16 mouse cellular contexts compared by ENCODE assay signal in genomic region chr14:121248346-121248745, GRCm38 (mm10).
A peak's percentile ranks its signal among the peaks of the same experiment; 100 is the strongest.
DNase-seq lines count a peak whose midpoint lies in the region; ATAC-seq lines count a peak whose summit lies in the region.
"Had no signal": no experiment of that assay in that cellular context is flagged by ENCODE, and none has a peak within 500 bp of the region (broad histone marks: within the 10 kb centered on the region; RNA-seq: fewer than 3 reads in every experiment).

No protein-coding gene starts in this region.

- H3K27me3 ChIP-seq in heart, embryonic 10.5 days (ENCODE audit: insufficient read depth, poor library complexity, severe bottlenecking) = no peaks in the 10 kb centered on the region
- H3K27me3 ChIP-seq in neural tube, embryonic 14.5 days (ENCODE audit: control insufficient read depth, insufficient read depth, low read length) = no peaks in the 10 kb centered on the region
- H3K27me3 ChIP-seq in neural tube, embryonic 15.5 days (replicated peaks) = no peaks in the 10 kb centered on the region
- H3K27me3 ChIP-seq: liver, embryonic 13.5 days had no signal

- H3K27ac ChIP-seq in heart, embryonic 10.5 days = peak overlapping the region; percentile 22; the same call in 1 of the 2 replicates
- 0 out of 2 replicates have a peak overlapping the region, but pooled peaks have one; percentile 16 for H3K27ac ChIP-seq in neural tube, embryonic 14.5 days (ENCODE audit: low read depth, low read length)
- no peak overlapping the region for H3K27ac ChIP-seq in neural tube, embryonic 15.5 days (replicated peaks)
- H3K27ac ChIP-seq: hindbrain, postnatal 0 days; liver, embryonic 13.5 days had no signal

- no peak overlapping the region for H3K9ac ChIP-seq in neural tube, embryonic 14.5 days (replicated peaks; ENCODE audit: low read depth, low read length)
- no peak overlapping the region for H3K9ac ChIP-seq in neural tube, embryonic 15.5 days (replicated peaks)
- H3K9ac ChIP-seq: liver, embryonic 13.5 days had no signal

- H3K4me2 ChIP-seq in neural tube, embryonic 14.5 days (ENCODE audit: low read depth, low read length) = no peak overlapping the region
- H3K4me2 ChIP-seq in neural tube, embryonic 15.5 days = no peak overlapping the region
- H3K4me2 ChIP-seq: liver, embryonic 13.5 days had no signal

- no peak for ATAC-seq in neural tube, embryonic 14.5 days (ENCODE audit: low read depth)
- no peak for ATAC-seq in neural tube, embryonic 15.5 days (ENCODE audit: low FRiP score)
- ATAC-seq: hindbrain, postnatal 0 days had no signal

- 81% methylated on average over 5 of the region's 5 CpGs for WGBS in heart, embryonic 10.5 days
- WGBS in neural tube, embryonic 14.5 days = 92% methylated on average over 5 of the region's 5 CpGs
- 90% methylated on average over 5 of the region's 5 CpGs for WGBS in neural tube, embryonic 15.5 days

- peaks cover 48% of the 10 kb centered on the region for H3K36me3 ChIP-seq in heart, embryonic 10.5 days
- peaks cover 4% of the 10 kb centered on the region for H3K36me3 ChIP-seq in neural tube, embryonic 14.5 days (ENCODE audit: control insufficient read depth, insufficient read depth, low read length)
- peaks cover 18% of the 10 kb centered on the region for H3K36me3 ChIP-seq in neural tube, embryonic 15.5 days

- peaks cover 51% of the 10 kb centered on the region for H3K4me1 ChIP-seq in heart, embryonic 10.5 days
- no peaks in the 10 kb centered on the region for H3K4me1 ChIP-seq in neural tube, embryonic 14.5 days (ENCODE audit: control insufficient read depth, insufficient read depth, low read length)
- peaks cover 18% of the 10 kb centered on the region for H3K4me1 ChIP-seq in neural tube, embryonic 15.5 days

- DNase-seq in heart, embryonic 10.5 days (ENCODE audit: low spot score) = no peak
- no peak for DNase-seq in heart, adult 9 months (ENCODE audit: low spot score in 2 of 2)
- peak; percentile 40 for DNase-seq in fibroblast of lung, adult 2 months (ENCODE audit: low read depth)
- no peak for DNase-seq in ovary, adult 18-20 months (ENCODE audit: low spot score)
- DNase-seq in layer of hippocampus, postnatal 14 days (ENCODE audit: low spot score in 2 of 2) = no peak
- DNase-seq: adrenal gland, postnatal 36 days; kidney, adult 2 months; liver, embryonic 13.5 days; lung, postnatal 14 days; midbrain, embryonic 14.5 days; retina, postnatal 1 day; thymus, postnatal 36 days had no signal

- H3K9me3 ChIP-seq in heart, embryonic 10.5 days = no peaks in the 10 kb centered on the region
- no peaks in the 10 kb centered on the region for H3K9me3 ChIP-seq in neural tube, embryonic 14.5 days (ENCODE audit: control insufficient read depth, low read length)
- no peaks in the 10 kb centered on the region for H3K9me3 ChIP-seq in neural tube, embryonic 15.5 days (replicated peaks)
- H3K9me3 ChIP-seq: liver, embryonic 13.5 days had no signal

- H3K4me3 ChIP-seq in heart, embryonic 10.5 days = no peak overlapping the region
- no peak overlapping the region for H3K4me3 ChIP-seq in neural tube, embryonic 14.5 days (ENCODE audit: low read depth, low read length)
- no peak overlapping the region for H3K4me3 ChIP-seq in neural tube, embryonic 15.5 days (replicated peaks)
- H3K4me3 ChIP-seq: erythroblast, embryonic 14.5 days; liver, embryonic 13.5 days had no signal
